Mouse (Mus musculus): ENCODE results near the gene Rras2.

- TF ChIP-seq CTCF (IDR thresholded peaks at IDR 0.05; ENCODE audit: insufficient read depth, low read depth, low read length) (no peak), POLR2A (IDR thresholded peaks at IDR 0.05; ENCODE audit: insufficient read depth, low read depth, low read length) (no peak)
Measured at GRCm38 (mm10) chr7:114145841-114146240, 28.3 kb upstream of the Rras2 start.

Data from olfactory bulb, adult 2 months (tissue).